In genomic region chr5:52332120-52332519, GRCm38 (mm10) we compare ENCODE assay signal across 22 mouse cellular contexts. TPM values are rescaled to one million over a fixed set of nuclear protein-coding genes. Genes with fewer than 3 reads are reported as not detected.
A peak's percentile ranks its signal among the peaks of the same experiment; 100 is the strongest.
DNase-seq lines count a peak whose midpoint lies in the region; ATAC-seq and TF ChIP-seq lines count a peak whose summit lies in the region.
"Had no signal": no experiment of that assay in that cellular context is flagged by ENCODE, and none has a peak within 500 bp of the region (broad histone marks: within the 10 kb centered on the region; RNA-seq: fewer than 3 reads in every experiment).

No protein-coding gene starts in this region.

- no peak for DNase-seq in forebrain, postnatal 0 days
- DNase-seq in midbrain, embryonic 11.5 days (ENCODE audit: low spot score, missing footprints): no peak
- DNase-seq in embryo, embryonic 11 days: peak; percentile 9
- peak; percentile 6 for DNase-seq in naive thymus-derived CD4-positive, alpha-beta T cell, adult 2 months (ENCODE audit: low read depth)
- DNase-seq in ovary, postnatal 14 days (ENCODE audit: low spot score): no peak
- DNase-seq: adrenal gland, adult 2 months; cerebellum, adult 8-10 months; gastrocnemius, adult 2 months; kidney, adult 11 months; kidney, postnatal 36 days; lung, embryonic 14.5 days; retina, postnatal 1 day; right cerebral cortex, postnatal 25 days; spleen, adult 18-20 months had no signal

- 15% methylated on average over 8 of the region's 8 CpGs for WGBS in forebrain, postnatal 0 days
- 13% methylated on average over 8 of the region's 8 CpGs for WGBS in forebrain, embryonic 15.5 days
- WGBS in midbrain, embryonic 15.5 days: 15% methylated on average over 8 of the region's 8 CpGs
- WGBS in midbrain, embryonic 11.5 days: 35% methylated on average over 8 of the region's 8 CpGs

- H3K36me3 ChIP-seq in forebrain, postnatal 0 days (ENCODE audit: insufficient read depth): no peaks in the 10 kb centered on the region
- no peaks in the 10 kb centered on the region for H3K36me3 ChIP-seq in forebrain, embryonic 15.5 days
- no peaks in the 10 kb centered on the region for H3K36me3 ChIP-seq in midbrain, embryonic 15.5 days (replicated peaks)
- H3K36me3 ChIP-seq in midbrain, embryonic 11.5 days (ENCODE audit: control insufficient read depth, insufficient read depth, low read length): no peaks in the 10 kb centered on the region
- H3K36me3 ChIP-seq: embryonic facial prominence, embryonic 13.5 days; kidney, embryonic 15.5 days; limb, embryonic 13.5 days; neural tube, embryonic 12.5 days had no signal

- no peak overlapping the region for H3K4me3 ChIP-seq in forebrain, postnatal 0 days (ENCODE audit: low read depth, low read length)
- no peak overlapping the region for H3K4me3 ChIP-seq in forebrain, embryonic 15.5 days
- H3K4me3 ChIP-seq in midbrain, embryonic 15.5 days: no peak overlapping the region
- no peak overlapping the region for H3K4me3 ChIP-seq in midbrain, embryonic 11.5 days (ENCODE audit: low read depth, low read length)
- H3K4me3 ChIP-seq: embryonic facial prominence, embryonic 13.5 days; gastrocnemius, adult 2 months; kidney, embryonic 15.5 days; limb, embryonic 13.5 days; neural tube, embryonic 12.5 days had no signal

- H3K4me2 ChIP-seq in forebrain, postnatal 0 days (ENCODE audit: low read depth): no peak overlapping the region
- no peak overlapping the region for H3K4me2 ChIP-seq in forebrain, embryonic 15.5 days (replicated peaks)
- H3K4me2 ChIP-seq in midbrain, embryonic 15.5 days: no peak overlapping the region
- no peak overlapping the region for H3K4me2 ChIP-seq in midbrain, embryonic 11.5 days
- H3K4me2 ChIP-seq: embryonic facial prominence, embryonic 13.5 days; kidney, embryonic 15.5 days; limb, embryonic 13.5 days; lung, embryonic 14.5 days; neural tube, embryonic 12.5 days had no signal

- no peaks in the 10 kb centered on the region for H3K9me3 ChIP-seq in forebrain, postnatal 0 days (ENCODE audit: low read length)
- no peaks in the 10 kb centered on the region for H3K9me3 ChIP-seq in forebrain, embryonic 15.5 days
- no peaks in the 10 kb centered on the region for H3K9me3 ChIP-seq in midbrain, embryonic 15.5 days
- H3K9me3 ChIP-seq in midbrain, embryonic 11.5 days (ENCODE audit: control insufficient read depth, low read length): no peaks in the 10 kb centered on the region
- H3K9me3 ChIP-seq: embryonic facial prominence, embryonic 13.5 days; kidney, embryonic 15.5 days; limb, embryonic 13.5 days; neural tube, embryonic 12.5 days had no signal

- no peak overlapping the region for H3K27ac ChIP-seq in forebrain, postnatal 0 days (ENCODE audit: low read depth, low read length)
- no peak overlapping the region for H3K27ac ChIP-seq in forebrain, embryonic 15.5 days (replicated peaks)
- H3K27ac ChIP-seq in midbrain, embryonic 15.5 days: no peak overlapping the region
- H3K27ac ChIP-seq in midbrain, embryonic 11.5 days (ENCODE audit: low read depth, low read length): no peak overlapping the region
- H3K27ac ChIP-seq: embryonic facial prominence, embryonic 13.5 days; gastrocnemius, adult 2 months; kidney, embryonic 15.5 days; limb, embryonic 13.5 days; liver, embryonic 14.5 days; neural tube, embryonic 12.5 days had no signal

- peak; percentile 71 for ATAC-seq in forebrain, postnatal 0 days
- no peak for ATAC-seq in forebrain, embryonic 15.5 days (replicated peaks)
- ATAC-seq in midbrain, embryonic 15.5 days (replicated peaks): peak; percentile 27; the same call in 1 of the 2 replicates
- ATAC-seq in midbrain, embryonic 11.5 days (ENCODE audit: low FRiP score): no peak

- no peak overlapping the region for H3K9ac ChIP-seq in forebrain, postnatal 0 days
- H3K9ac ChIP-seq in forebrain, embryonic 15.5 days (replicated peaks): no peak overlapping the region
- no peak overlapping the region for H3K9ac ChIP-seq in midbrain, embryonic 15.5 days
- H3K9ac ChIP-seq in midbrain, embryonic 11.5 days (ENCODE audit: low read length): no peak overlapping the region
- H3K9ac ChIP-seq: embryonic facial prominence, embryonic 13.5 days; kidney, embryonic 15.5 days; limb, embryonic 13.5 days; liver, embryonic 14.5 days; lung, embryonic 14.5 days; neural tube, embryonic 12.5 days had no signal

- H3K27me3 ChIP-seq in forebrain, postnatal 0 days (ENCODE audit: insufficient read depth, low read length): no peaks in the 10 kb centered on the region
- no peaks in the 10 kb centered on the region for H3K27me3 ChIP-seq in forebrain, embryonic 15.5 days
- no peaks in the 10 kb centered on the region for H3K27me3 ChIP-seq in midbrain, embryonic 15.5 days (replicated peaks)
- no peaks in the 10 kb centered on the region for H3K27me3 ChIP-seq in midbrain, embryonic 11.5 days (ENCODE audit: control insufficient read depth, insufficient read depth, low read length)
- H3K27me3 ChIP-seq: embryonic facial prominence, embryonic 13.5 days; kidney, embryonic 15.5 days; limb, embryonic 13.5 days; neural tube, embryonic 12.5 days had no signal

- TF ChIP-seq CTCF in forebrain, postnatal 0 days (IDR thresholded peaks at IDR 0.05; ENCODE audit: low read depth): no peak

- no peaks in the 10 kb centered on the region for H3K4me1 ChIP-seq in forebrain, postnatal 0 days (ENCODE audit: insufficient read depth)
- no peaks in the 10 kb centered on the region for H3K4me1 ChIP-seq in forebrain, embryonic 15.5 days
- H3K4me1 ChIP-seq in midbrain, embryonic 15.5 days: peaks cover 6% of the 10 kb centered on the region
- no peaks in the 10 kb centered on the region for H3K4me1 ChIP-seq in midbrain, embryonic 11.5 days (ENCODE audit: control insufficient read depth, insufficient read depth, low read length)
- H3K4me1 ChIP-seq: embryonic facial prominence, embryonic 13.5 days; kidney, embryonic 15.5 days; neural tube, embryonic 12.5 days had no signal

RNA-seq across cellular contexts. Expression of gene Sod3, which starts 31.5 kb away (rescaled TPM):
- 1.8 and 2.0 TPM in 2 replicates for total RNA-seq in forebrain, postnatal 0 days (2014; rRNA removed)
- polyA plus RNA-seq in forebrain, postnatal 0 days (2015; fragmentation: Nextera tagmentation; extraction: Ambion mirVana): 3.5 and 4.2 TPM in 2 replicates
- polyA plus RNA-seq in forebrain, embryonic 15.5 days (2015; fragmentation: Nextera tagmentation; extraction: Ambion mirVana): 0.89 and 1.2 TPM in 2 replicates
- polyA plus RNA-seq in midbrain, embryonic 15.5 days (2015; fragmentation: Nextera tagmentation; extraction: Ambion mirVana): 2.0 and 2.1 TPM in 2 replicates
- 0.74 and 0.75 TPM in 2 replicates for polyA plus RNA-seq in midbrain, embryonic 11.5 days (2014; fragmentation: Nextera tagmentation; extraction: Ambion mirVana)
- total RNA-seq: MEL had no signal

Comparison
In these comparisons a context has a peak if more than half of its experiments do, and no peak if none do; other contexts are left out.
1. ATAC-seq: peak in forebrain, postnatal 0 days (single experiment) and midbrain, embryonic 15.5 days (single experiment); none in forebrain, embryonic 15.5 days (single experiment) and midbrain, embryonic 11.5 days (single experiment).
2. DNase-seq: peak in embryo, embryonic 11 days (single experiment) and naive thymus-derived CD4-positive, alpha-beta T cell, adult 2 months (single experiment); none in forebrain, postnatal 0 days (single experiment), midbrain, embryonic 11.5 days (single experiment) and ovary, postnatal 14 days (single experiment).